Mouse (Mus musculus) frontal cortex, postnatal 36 days (tissue): ENCODE data around the gene Aipl1.
"Not testable (repeated sequence)": the region's sequence is repeated elsewhere in the genome, so short reads cannot be mapped to it uniquely, and the experiment has no call there.

Experiments
- DNase-seq, 2 experiments: peaks; one replicate each; pipeline ENCODE4 v3.0.0; 2022; ENCODE audit warnings: low spot score in 2 of 2

Gene Aipl1

GRCm38 (mm10) chr11:72016518-72017252 lies 20.6 kb downstream of the Aipl1 start:
- DNase-seq = no peak

GRCm38 (mm10) chr11:72014674-72015073 lies 22.6 kb downstream of the Aipl1 start:
- DNase-seq = no peak

GRCm38 (mm10) chr11:72011955-72012354 lies 25.4 kb downstream of the Aipl1 start:
- DNase-seq = no peak

GRCm38 (mm10) chr11:72010940-72011722 lies 26.2 kb downstream of the Aipl1 start:
- no peak for DNase-seq

GRCm38 (mm10) chr11:72010367-72010766 lies 26.9 kb downstream of the Aipl1 start:
- no peak for DNase-seq

- no peak for DNase-seq
Observed at GRCm38 (mm10) chr11:72005547-72005946, 31.8 kb downstream of the Aipl1 start.

GRCm38 (mm10) chr11:72003171-72003570 lies 34.1 kb downstream of the Aipl1 start:
- no peak for DNase-seq

- DNase-seq = no peak
Observed at GRCm38 (mm10) chr11:72002138-72002853, 35.0 kb downstream of the Aipl1 start.

- DNase-seq = no peak
Observed at GRCm38 (mm10) chr11:72000194-72000593, 37.1 kb downstream of the Aipl1 start.

- no peak for DNase-seq
Observed at GRCm38 (mm10) chr11:71996805-71997204, 40.5 kb downstream of the Aipl1 start.

GRCm38 (mm10) chr11:71995968-71996511 lies 41.3 kb downstream of the Aipl1 start:
- DNase-seq = peak; percentile 51 to 53

GRCm38 (mm10) chr11:71992438-71992837 lies 44.9 kb downstream of the Aipl1 start:
- DNase-seq = no peak

- DNase-seq = no peak
Observed at GRCm38 (mm10) chr11:71991541-71991940, 45.8 kb downstream of the Aipl1 start.

GRCm38 (mm10) chr11:71989407-71989806 lies 47.9 kb downstream of the Aipl1 start:
- not testable (repeated sequence) for DNase-seq

- no peak for DNase-seq
Observed at GRCm38 (mm10) chr11:71987159-71988150, 49.9 kb downstream of the Aipl1 start.

- no peak for DNase-seq
Observed at GRCm38 (mm10) chr11:71985783-71986182, 51.5 kb downstream of the Aipl1 start.

- no peak for DNase-seq
Observed at GRCm38 (mm10) chr11:71985101-71985711, 52.1 kb downstream of the Aipl1 start.

- no peak for DNase-seq
Observed at GRCm38 (mm10) chr11:71984093-71984492, 53.2 kb downstream of the Aipl1 start.
